Mouse (Mus musculus) hindbrain, embryonic 15.5 days (tissue): ENCODE measurements at regions not wholly inside any gene's neighbourhood (a gene's known extent, or its start where the extent isn't known, plus 50 kb on each side); places are given as distances from the start of the nearest gene placed in this dataset.

Experiments
- ATAC-seq: fragments of 200-750 bp; cut with Nextera tagmentation; 2 replicates; pipeline ENCODE4 v1.8.0; 2017; ENCODE audit warnings: low read depth, moderate number of reproducible peaks, moderate TSS enrichment; ENCODE audit not compliant: low FRiP score
- H3K27ac ChIP-seq: fragments of 300-500 bp; sonication (generic); replicated peaks from 2 replicates; pipeline ENCODE4 v1.5.1; 2015; ENCODE audit warnings: mild to moderate bottlenecking, inconsistent platforms
- H3K27me3 ChIP-seq: fragments of 300-500 bp; sonication (generic); 2 replicates; pipeline ENCODE4 v1.6.1; 2015; ENCODE audit warnings: control low read depth, inconsistent platforms
- H3K36me3 ChIP-seq: fragments of 300-500 bp; sonication (generic); 2 replicates; pipeline ENCODE4 v1.6.1; 2015; ENCODE audit warnings: control low read depth, inconsistent platforms
- H3K4me1 ChIP-seq: fragments of 300-500 bp; sonication (generic); replicated peaks from 2 replicates; pipeline ENCODE4 v1.6.1; 2015; ENCODE audit warnings: control low read depth, inconsistent platforms
- H3K4me2 ChIP-seq: fragments of 300-500 bp; sonication (generic); 2 replicates; pipeline ENCODE4 v1.6.1; 2015; ENCODE audit warnings: moderate library complexity, mild to moderate bottlenecking, inconsistent platforms
- H3K4me3 ChIP-seq: fragments of 300-500 bp; sonication (generic); 2 replicates; pipeline ENCODE4 v1.5.1; 2015; ENCODE audit warnings: mild to moderate bottlenecking, inconsistent platforms
- H3K9ac ChIP-seq: fragments of 300-500 bp; sonication (generic); 2 replicates; pipeline ENCODE4 v1.6.1; 2015; ENCODE audit warnings: inconsistent platforms
- H3K9me3 ChIP-seq: fragments of 300-500 bp; sonication (generic); 2 replicates; pipeline ENCODE4 v1.6.1; 2016; ENCODE audit warnings: control low read depth, inconsistent platforms
- WGBS: fragments of 180-500 bp; shearing (Covaris S2); methylation state at CpG from one replicate; pipeline ENCODE4 v1.1.7; 2015; 5-methylcytosine and 5-hydroxymethylcytosine counted together

DNA sequence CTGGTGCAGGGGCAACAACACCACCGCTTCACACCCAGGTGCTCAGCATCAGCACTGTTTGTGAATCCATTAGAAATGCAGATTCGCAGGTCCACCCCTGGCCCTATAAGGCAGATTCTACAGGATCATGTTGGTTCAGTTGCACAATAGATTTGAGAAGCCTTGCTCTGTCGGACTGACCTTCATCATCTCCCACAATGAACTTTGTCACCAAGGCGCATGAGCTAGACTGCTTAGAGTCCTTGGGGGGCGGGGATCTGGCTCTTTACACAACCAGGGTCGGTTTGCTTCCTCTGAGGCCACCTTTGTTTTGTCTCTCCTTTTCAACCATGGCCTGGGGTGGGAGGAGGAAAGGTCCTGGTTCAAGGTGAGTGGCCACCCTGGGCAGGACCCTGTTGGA lies 209.7 kb downstream of the Igsf11 start:
- no peaks in the 10 kb centered on the region for H3K27me3 ChIP-seq
- 47% methylated on average over 6 of the region's 6 CpGs for WGBS
- no peaks in the 10 kb centered on the region for H3K9me3 ChIP-seq
- H3K36me3 ChIP-seq = no peaks in the 10 kb centered on the region
- H3K9ac ChIP-seq = no peak overlapping the region
- H3K4me1 ChIP-seq = peaks cover 6% of the 10 kb centered on the region
- H3K27ac ChIP-seq = no peak overlapping the region
- H3K4me3 ChIP-seq = no peak overlapping the region
- ATAC-seq = no peak
- H3K4me2 ChIP-seq = no peak overlapping the region

DNA sequence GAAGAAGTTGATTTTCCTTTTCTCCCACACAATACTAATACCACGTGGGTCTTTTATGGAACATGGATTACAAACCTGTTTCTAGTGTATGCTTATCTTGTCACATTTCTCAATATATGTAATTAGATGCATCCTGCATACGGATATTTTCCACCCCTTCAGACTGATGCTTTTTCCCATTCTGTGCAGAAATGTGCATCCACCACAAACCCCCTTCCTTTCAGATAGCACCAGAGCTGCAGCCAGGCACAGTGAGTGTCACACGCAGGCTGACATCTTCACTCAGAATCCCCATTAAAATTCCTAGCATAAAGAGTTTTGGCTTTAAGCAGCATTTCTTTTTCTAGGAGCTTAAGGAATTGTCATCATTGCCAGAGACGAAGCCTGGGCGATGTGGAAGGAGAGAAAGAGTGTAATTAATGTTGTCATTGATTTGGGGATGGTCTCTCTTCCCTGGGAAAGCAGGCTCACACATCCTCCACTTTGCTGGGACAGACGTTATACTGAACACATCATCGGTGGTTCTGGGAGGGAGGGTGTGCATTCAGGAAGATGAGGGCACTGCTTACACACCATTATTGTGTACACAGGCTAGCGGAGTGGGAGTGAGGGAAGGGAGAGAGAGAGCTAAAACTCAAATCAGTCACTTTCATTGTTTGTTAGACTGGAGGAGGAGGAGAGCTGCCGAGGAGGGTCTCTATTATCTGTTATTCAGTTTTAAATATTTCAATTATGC lies 211.1 kb downstream of the Igsf11 start:
- Histone ChIP-seq H3K27ac (no peak overlapping the region), H3K36me3 (no peaks in the 10 kb centered on the region), H3K4me3 (no peak overlapping the region), H3K9me3 (no peaks in the 10 kb centered on the region), H3K9ac (0 out of 2 replicates have a peak overlapping the region, but pooled peaks have one; percentile 10), H3K4me1 (peaks cover 6% of the 10 kb centered on the region), H3K4me2 (no peak overlapping the region), H3K27me3 (no peaks in the 10 kb centered on the region)
- ATAC-seq = peak; percentile 63; the same call in 1 of the 2 replicates
- 40% methylated on average over 9 of the region's 9 CpGs for WGBS

GRCm38 (mm10) chr16:39109383-39110033 lies 217.0 kb downstream of the Igsf11 start:
- Histone ChIP-seq H3K27ac (peak overlapping the region; percentile 55; the same call in 1 of the 2 replicates), H3K9me3 (no peaks in the 10 kb centered on the region), H3K4me1 (0 out of 2 replicates have a peak, but pooled peaks cover 3% of the 10 kb centered on the region), H3K4me3 (peak overlapping the region; percentile 34), H3K9ac (peak overlapping the region; percentile 33), H3K4me2 (peak overlapping the region; percentile 55), H3K36me3 (no peaks in the 10 kb centered on the region), H3K27me3 (no peaks in the 10 kb centered on the region)
- WGBS = 26% methylated on average over 15 of the region's 15 CpGs
- peak; percentile 69 for ATAC-seq

- Histone ChIP-seq H3K4me3 (no peak overlapping the region; the same call in 1 of the 2 replicates), H3K4me2 (peak overlapping the region; percentile 55; the same call in 1 of the 2 replicates), H3K27me3 (no peaks in the 10 kb centered on the region), H3K36me3 (no peaks in the 10 kb centered on the region), H3K4me1 (0 out of 2 replicates have a peak, but pooled peaks cover 3% of the 10 kb centered on the region), H3K9ac (no peak overlapping the region), H3K9me3 (no peaks in the 10 kb centered on the region), H3K27ac (no peak overlapping the region)
- 86% methylated on average over 5 of the region's 5 CpGs for WGBS
- ATAC-seq = no peak
Observed at GRCm38 (mm10) chr16:39110089-39110488, 217.6 kb downstream of the Igsf11 start.

GRCm38 (mm10) chr16:39118059-39118458 lies 225.6 kb downstream of the Igsf11 start:
- no peaks in the 10 kb centered on the region for H3K36me3 ChIP-seq
- H3K4me1 ChIP-seq = peaks cover 7% of the 10 kb centered on the region; the same call in 1 of the 2 replicates
- 0 out of 2 replicates have a peak, but pooled peaks have one; percentile 34 for ATAC-seq
- no peaks in the 10 kb centered on the region for H3K27me3 ChIP-seq
- H3K27ac ChIP-seq = no peak overlapping the region
- H3K4me2 ChIP-seq = no peak overlapping the region
- H3K9me3 ChIP-seq = no peaks in the 10 kb centered on the region
- WGBS = 76% methylated on average over 3 of the region's 3 CpGs
- H3K4me3 ChIP-seq = no peak overlapping the region
- peak overlapping the region; percentile 8; the same call in 1 of the 2 replicates for H3K9ac ChIP-seq

DNA sequence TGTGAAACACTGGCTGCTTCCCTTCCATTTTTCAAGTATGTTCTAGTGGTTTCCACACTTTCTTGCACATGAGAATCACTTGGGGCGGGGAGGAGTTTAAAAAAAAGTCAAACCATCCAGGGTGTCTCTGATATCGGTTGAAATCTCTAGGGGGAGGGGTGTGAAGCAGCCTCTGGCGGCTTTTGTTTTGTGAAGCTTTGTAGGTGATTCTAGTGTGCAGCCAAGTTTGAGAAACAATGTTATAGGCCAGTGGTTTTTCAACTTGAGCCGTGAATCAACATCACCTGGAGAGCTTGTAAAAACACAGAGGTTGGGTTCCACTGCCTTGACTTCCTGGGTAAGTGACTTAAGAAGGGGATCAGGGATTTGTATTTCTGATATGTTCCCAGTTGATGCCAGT lies 227.3 kb downstream of the Igsf11 start:
- Histone ChIP-seq H3K4me2 (no peak overlapping the region), H3K9ac (no peak overlapping the region), H3K27me3 (no peaks in the 10 kb centered on the region), H3K27ac (no peak overlapping the region), H3K4me1 (peaks cover 11% of the 10 kb centered on the region; the same call in 1 of the 2 replicates), H3K9me3 (no peaks in the 10 kb centered on the region), H3K36me3 (no peaks in the 10 kb centered on the region), H3K4me3 (no peak overlapping the region)
- no peak for ATAC-seq
- 46% methylated on average over 4 of the region's 4 CpGs for WGBS

- H3K27ac ChIP-seq = no peak overlapping the region
- no peaks in the 10 kb centered on the region for H3K36me3 ChIP-seq
- no peak overlapping the region for H3K9ac ChIP-seq
- H3K27me3 ChIP-seq = no peaks in the 10 kb centered on the region
- 84% methylated on average over 8 of the region's 8 CpGs for WGBS
- H3K9me3 ChIP-seq = no peaks in the 10 kb centered on the region
- ATAC-seq = no peak
- H3K4me2 ChIP-seq = no peak overlapping the region
- H3K4me3 ChIP-seq = no peak overlapping the region
- H3K4me1 ChIP-seq = 0 out of 2 replicates have a peak, but pooled peaks cover 8% of the 10 kb centered on the region
Observed at GRCm38 (mm10) chr16:39123445-39123952, 231.0 kb downstream of the Igsf11 start.

DNA sequence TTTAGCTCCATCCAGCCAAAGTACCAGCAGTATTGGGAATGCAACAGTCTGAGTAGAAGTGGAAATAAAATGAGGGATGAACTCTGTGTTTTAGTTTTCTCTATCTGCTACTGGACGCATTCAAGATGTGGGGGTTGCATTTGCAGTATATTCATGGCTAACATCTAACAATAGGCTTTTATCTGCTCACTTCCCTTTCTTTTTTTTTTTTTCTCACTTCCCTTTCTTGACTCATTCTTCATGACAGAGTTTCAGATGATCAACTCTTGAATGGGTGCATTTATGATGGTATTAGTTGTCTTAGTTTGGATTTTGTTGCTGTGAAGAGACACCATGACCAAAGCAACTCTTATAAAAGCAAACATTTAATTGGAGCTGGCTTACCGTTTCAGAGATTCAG lies 240.0 kb downstream of the Igsf11 start:
- 78% methylated on average over 2 of the region's 2 CpGs for WGBS
- no peak overlapping the region for H3K9ac ChIP-seq
- H3K4me3 ChIP-seq = no peak overlapping the region
- H3K36me3 ChIP-seq = no peaks in the 10 kb centered on the region
- H3K27ac ChIP-seq = no peak overlapping the region
- H3K9me3 ChIP-seq = no peaks in the 10 kb centered on the region
- H3K4me2 ChIP-seq = no peak overlapping the region
- ATAC-seq = no peak
- no peaks in the 10 kb centered on the region for H3K27me3 ChIP-seq
- H3K4me1 ChIP-seq = no peaks in the 10 kb centered on the region

DNA sequence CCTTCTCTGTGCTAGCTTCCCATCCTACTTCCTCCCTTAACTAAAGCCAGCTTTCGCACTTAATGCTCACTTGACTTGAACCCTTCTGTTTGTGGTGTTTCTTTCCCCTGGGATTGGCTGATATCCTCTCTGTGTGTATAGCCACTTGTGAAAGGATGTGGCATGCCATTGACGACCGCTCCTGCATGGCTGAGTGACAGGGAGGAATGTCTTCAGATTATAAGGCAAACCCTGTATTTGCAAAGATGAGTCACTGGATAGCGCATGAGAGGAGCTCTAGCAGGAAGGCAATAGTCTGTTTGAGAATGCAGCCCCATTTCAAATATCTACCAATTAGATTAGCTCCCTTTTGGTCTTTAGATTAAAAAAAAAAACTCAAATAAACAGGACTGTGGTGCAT lies 243.3 kb downstream of the Igsf11 start:
- no peaks in the 10 kb centered on the region for H3K36me3 ChIP-seq
- H3K27me3 ChIP-seq = no peaks in the 10 kb centered on the region
- no peaks in the 10 kb centered on the region for H3K9me3 ChIP-seq
- H3K4me2 ChIP-seq = no peak overlapping the region
- ATAC-seq = no peak
- H3K4me3 ChIP-seq = no peak overlapping the region
- H3K27ac ChIP-seq = no peak overlapping the region
- WGBS = 53% methylated on average over 4 of the region's 4 CpGs
- H3K4me1 ChIP-seq = no peaks in the 10 kb centered on the region
- H3K9ac ChIP-seq = no peak overlapping the region

DNA sequence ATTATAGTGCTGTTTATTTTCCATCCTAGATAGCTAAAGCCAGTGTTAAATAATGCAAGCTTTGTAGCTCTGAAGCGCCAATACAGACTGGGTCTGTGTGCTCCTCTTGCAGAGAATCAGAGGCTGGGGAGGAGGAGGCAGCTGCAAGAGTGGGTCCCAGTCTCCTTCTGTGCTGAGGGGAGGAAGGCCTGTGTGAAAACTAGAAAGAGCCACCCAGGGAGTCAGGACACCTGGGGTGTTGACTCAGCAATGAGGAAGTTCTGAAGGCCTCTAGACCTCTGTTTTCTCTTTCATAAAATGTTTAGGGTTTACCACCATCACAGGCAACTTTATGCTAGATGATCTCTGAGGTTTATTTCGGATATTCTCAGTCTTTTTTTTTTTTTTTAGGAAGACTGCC lies 254.7 kb downstream of the Igsf11 start:
- no peaks in the 10 kb centered on the region for H3K27me3 ChIP-seq
- no peaks in the 10 kb centered on the region for H3K4me1 ChIP-seq
- H3K9me3 ChIP-seq = no peaks in the 10 kb centered on the region
- H3K27ac ChIP-seq = no peak overlapping the region
- no peak overlapping the region for H3K4me2 ChIP-seq
- no peak overlapping the region for H3K9ac ChIP-seq
- H3K4me3 ChIP-seq = no peak overlapping the region
- H3K36me3 ChIP-seq = no peaks in the 10 kb centered on the region
- no peak for ATAC-seq
- 62% methylated on average over 2 of the region's 2 CpGs for WGBS

GRCm38 (mm10) chr16:39151325-39152318 lies 259.2 kb downstream of the Igsf11 start:
- Histone ChIP-seq H3K4me1 (no peaks in the 10 kb centered on the region), H3K27me3 (no peaks in the 10 kb centered on the region), H3K9ac (no peak overlapping the region), H3K9me3 (no peaks in the 10 kb centered on the region), H3K36me3 (no peaks in the 10 kb centered on the region), H3K4me2 (no peak overlapping the region), H3K27ac (0 out of 2 replicates have a peak overlapping the region, but pooled peaks have one; percentile 4), H3K4me3 (no peak overlapping the region)
- ATAC-seq = no peak
- 61% methylated on average over 9 of the region's 9 CpGs for WGBS
